Mouse (Mus musculus) CH12.LX (cell line): Measurements from ENCODE around the gene Stat6. TPM values are rescaled to one million over a fixed set of nuclear protein-coding genes. Genes with fewer than 3 reads are reported as not detected.

Source experiments
- DNase-seq: peaks from one replicate; pipeline ENCODE4 v3.0.0-alpha.2; 2013; ENCODE audit errors: extremely low read depth
- H3K27ac ChIP-seq: 2 replicates; pipeline ENCODE4 v1.5.1; 2012; ENCODE audit warnings: low read depth, mild to moderate bottlenecking, control low read depth, moderate library complexity; ENCODE audit not compliant: insufficient read depth
- H3K27me3 ChIP-seq: replicated peaks from 2 replicates; pipeline ENCODE3; 2012; ENCODE audit warnings: inconsistent platforms
- H3K36me3 ChIP-seq, 2 experiments: replicated peaks in 1 of 2; 2 replicates each; pipeline versions ENCODE3 to v1.6.1; 2012; ENCODE audit warnings: inconsistent platforms in 1 of 2, low read length in 1 of 2, mild to moderate bottlenecking in 1 of 2, mixed read lengths in 1 of 2, moderate library complexity in 1 of 2; ENCODE audit not compliant: control insufficient read depth in 1 of 2, insufficient read depth in 1 of 2
- H3K4me1 ChIP-seq, 2 experiments: 2 replicates each; pipeline ENCODE4 v1.6.1; 2012; ENCODE audit warnings: inconsistent platforms in 1 of 2, moderate library complexity in 1 of 2; ENCODE audit not compliant: insufficient read depth in 2 of 2, control insufficient read depth in 1 of 2
- H3K4me2 ChIP-seq: 2 replicates; pipeline ENCODE4 v1.6.1; 2012; ENCODE audit warnings: low read depth, mild to moderate bottlenecking, control low read depth; ENCODE audit not compliant: poor library complexity, insufficient read depth, severe bottlenecking
- H3K4me3 ChIP-seq, 3 experiments: fragments of 150-350 bp in 1 of 3; sonication (generic) in 1 of 3; replicated peaks in 1 of 3; 2 replicates each; pipeline versions ENCODE3 to v1.5.1; 2011 to 2012; ENCODE audit warnings: low read depth in 2 of 3, low read length in 2 of 3, mild to moderate bottlenecking in 2 of 3, moderate library complexity in 2 of 3, control low read depth in 1 of 3, improper control_type of control experiment in 1 of 3, inconsistent platforms in 1 of 3, mixed read lengths in 1 of 3; ENCODE audit not compliant: poor library complexity in 1 of 3
- H3K79me2 ChIP-seq: replicated peaks from 2 replicates; pipeline ENCODE4 v1.6.1; 2012; ENCODE audit warnings: mild to moderate bottlenecking, moderate library complexity; ENCODE audit not compliant: control insufficient read depth, poor library complexity, insufficient read depth, severe bottlenecking; ENCODE audit errors: extremely low read depth
- H3K9ac ChIP-seq: 2 replicates; pipeline ENCODE4 v1.6.1; 2012; ENCODE audit warnings: low read depth, mild to moderate bottlenecking, control low read depth, moderate library complexity; ENCODE audit not compliant: insufficient read depth
- H3K9me3 ChIP-seq: replicated peaks from 2 replicates; pipeline ENCODE3; 2012; ENCODE audit warnings: low read length, inconsistent platforms, mixed read lengths
- BHLHE40 ChIP-seq: IDR thresholded peaks from 2 replicates; pipeline ENCODE4 v1.6.1; 2011; ENCODE audit warnings: mild to moderate bottlenecking, low read depth, low read length, improper control_type of control experiment
- CHD1 ChIP-seq: IDR thresholded peaks from 2 replicates; pipeline ENCODE4 v1.6.1; 2012; ENCODE audit warnings: low read depth, low read length, improper control_type of control experiment, inconsistent platforms
- CHD2 ChIP-seq: IDR thresholded peaks from 2 replicates; pipeline ENCODE4 v1.6.1; 2011; ENCODE audit warnings: low read length, improper control_type of control experiment
- E2F4 ChIP-seq: IDR thresholded peaks from 2 replicates; pipeline ENCODE4 v1.6.1; 2011; ENCODE audit warnings: low read depth, low read length, improper control_type of control experiment; ENCODE audit not compliant: insufficient replicate concordance
- EP300 ChIP-seq: IDR thresholded peaks from 2 replicates; pipeline ENCODE4 v1.6.1; 2011; ENCODE audit warnings: low read length, improper control_type of control experiment
- ETS1 ChIP-seq: conservative IDR thresholded peaks from 2 replicates; pipeline ENCODE4 v1.6.1; 2012; ENCODE audit warnings: low read depth, mild to moderate bottlenecking, inconsistent platforms, low read length, improper control_type of control experiment, moderate library complexity
- HCFC1 ChIP-seq: IDR thresholded peaks from 2 replicates; pipeline ENCODE4 v1.6.1; 2012; ENCODE audit warnings: low read depth, mild to moderate bottlenecking, inconsistent platforms, low read length, improper control_type of control experiment
- IRF4 ChIP-seq: IDR thresholded peaks from 2 replicates; pipeline ENCODE4 v1.6.1; 2014; ENCODE audit warnings: low read depth, mild to moderate bottlenecking, inconsistent platforms, low read length, improper control_type of control experiment
- JUN ChIP-seq: IDR thresholded peaks from 2 replicates; pipeline ENCODE4 v1.6.1; 2011; ENCODE audit warnings: low read depth, mild to moderate bottlenecking, low read length, improper control_type of control experiment, moderate library complexity; ENCODE audit not compliant: insufficient read depth
- MAFK ChIP-seq: IDR thresholded peaks from 2 replicates; pipeline ENCODE4 v1.6.1; 2011; ENCODE audit warnings: low read length, improper control_type of control experiment; ENCODE audit not compliant: insufficient replicate concordance
- MAX ChIP-seq: IDR thresholded peaks from 2 replicates; pipeline ENCODE4 v1.6.1; 2011; ENCODE audit warnings: low read length, improper control_type of control experiment
- MEF2A ChIP-seq: IDR thresholded peaks from 2 replicates; pipeline ENCODE4 v1.6.1; 2014; ENCODE audit warnings: low read depth, mild to moderate bottlenecking, inconsistent platforms, low read length, improper control_type of control experiment, borderline replicate concordance
- MXI1 ChIP-seq: IDR thresholded peaks from 2 replicates; pipeline ENCODE4 v1.6.1; 2011; ENCODE audit warnings: mild to moderate bottlenecking, low read depth, low read length, improper control_type of control experiment
- NRF1 ChIP-seq: IDR thresholded peaks from 2 replicates; pipeline ENCODE4 v1.6.1; 2014; ENCODE audit warnings: low read depth, mild to moderate bottlenecking, inconsistent platforms, low read length, improper control_type of control experiment, moderate library complexity
- PAX5 ChIP-seq: IDR thresholded peaks from 2 replicates; pipeline ENCODE4 v1.6.1; 2012; ENCODE audit warnings: low read length, inconsistent platforms, mixed read lengths
- POLR2A ChIP-seq: IDR thresholded peaks from 2 replicates; pipeline ENCODE4 v1.6.1; 2011; ENCODE audit warnings: low read depth, mild to moderate bottlenecking, improper control_type of control experiment, low read length
- RAD21 ChIP-seq: IDR thresholded peaks from 2 replicates; pipeline ENCODE4 v1.6.1; 2011; ENCODE audit warnings: low read depth, mild to moderate bottlenecking, low read length, improper control_type of control experiment, moderate library complexity
- RCOR1 ChIP-seq: conservative IDR thresholded peaks from 2 replicates; pipeline ENCODE4 v1.6.1; 2012; ENCODE audit warnings: low read depth, mild to moderate bottlenecking, inconsistent platforms, low read length, improper control_type of control experiment
- TBP ChIP-seq: conservative IDR thresholded peaks from 2 replicates; pipeline ENCODE4 v1.6.1; 2011; ENCODE audit warnings: low read depth, low read length, improper control_type of control experiment
- TCF12 ChIP-seq: IDR thresholded peaks from 2 replicates; pipeline ENCODE4 v1.6.1; 2014; ENCODE audit warnings: low read depth, mild to moderate bottlenecking, inconsistent platforms, low read length, improper control_type of control experiment
- UBTF ChIP-seq: IDR thresholded peaks from 2 replicates; pipeline ENCODE4 v1.6.1; 2012; ENCODE audit warnings: low read depth, mild to moderate bottlenecking, inconsistent platforms, low read length, improper control_type of control experiment, moderate library complexity
- USF1 ChIP-seq: IDR thresholded peaks from 2 replicates; pipeline ENCODE4 v1.6.1; 2014; ENCODE audit warnings: low read depth, mild to moderate bottlenecking, inconsistent platforms, low read length, improper control_type of control experiment
- USF2 ChIP-seq: conservative IDR thresholded peaks from 2 replicates; pipeline ENCODE4 v1.6.1; 2011; ENCODE audit warnings: low read depth, low read length, improper control_type of control experiment
- ZKSCAN1 ChIP-seq: IDR thresholded peaks from 2 replicates; pipeline ENCODE4 v1.6.1; 2012; ENCODE audit warnings: low read depth, inconsistent platforms, low read length, improper control_type of control experiment, borderline replicate concordance
- ZMIZ1 ChIP-seq: IDR thresholded peaks from 2 replicates; pipeline ENCODE4 v1.6.1; 2012; ENCODE audit warnings: low read depth, mild to moderate bottlenecking, inconsistent platforms, low read length, improper control_type of control experiment
- ZNF384 ChIP-seq: IDR thresholded peaks from 2 replicates; pipeline ENCODE4 v1.6.1; 2012; ENCODE audit warnings: low read depth, low read length, improper control_type of control experiment, inconsistent platforms
- dilution Hi-C: fragments of 300-500 bp; cut with MboI; formaldehyde crosslinking; loops from 2 replicates; pipeline ENCODE4 v1.14.3; 2020; ENCODE audit warnings: low sequenced_read_pairs; ENCODE audit not compliant: extremely low pct_unique_long_range_greater_than_20kb, extremely low pct_ligation_motif_present
- in situ Hi-C: fragments of 300-500 bp; cut with MboI; formaldehyde crosslinking; loops from 3 replicates; pipeline ENCODE4 v1.14.3; 2019; ENCODE audit warnings: low sequenced_read_pairs, low pct_ligation_motif_present, low pct_unique_long_range_greater_than_20kb, mixed read lengths
- polyA plus RNA-seq: library from polyadenylated mRNA; unstranded; fragments of >175 nt; gene quantifications from 2 replicates; pipeline ENCODE4 v1.2.1, GENCODE M21; 2012; ENCODE audit warnings: low read depth; ENCODE audit not compliant: insufficient read length
- total RNA-seq, 2 experiments: library from RNA; depleted of rRNA; stranded (reverse); fragments of 300-350 nt in 1 of 2; fragments of >200 nt in 1 of 2; gene quantifications; 2 replicates each; pipeline ENCODE4 v1.2.3; 2012 to 2014

Gene Stat6
- total and polyA plus RNA-seq, 3 experiments = 71.5 to 76.6 (median 72.1) TPM

DNA sequence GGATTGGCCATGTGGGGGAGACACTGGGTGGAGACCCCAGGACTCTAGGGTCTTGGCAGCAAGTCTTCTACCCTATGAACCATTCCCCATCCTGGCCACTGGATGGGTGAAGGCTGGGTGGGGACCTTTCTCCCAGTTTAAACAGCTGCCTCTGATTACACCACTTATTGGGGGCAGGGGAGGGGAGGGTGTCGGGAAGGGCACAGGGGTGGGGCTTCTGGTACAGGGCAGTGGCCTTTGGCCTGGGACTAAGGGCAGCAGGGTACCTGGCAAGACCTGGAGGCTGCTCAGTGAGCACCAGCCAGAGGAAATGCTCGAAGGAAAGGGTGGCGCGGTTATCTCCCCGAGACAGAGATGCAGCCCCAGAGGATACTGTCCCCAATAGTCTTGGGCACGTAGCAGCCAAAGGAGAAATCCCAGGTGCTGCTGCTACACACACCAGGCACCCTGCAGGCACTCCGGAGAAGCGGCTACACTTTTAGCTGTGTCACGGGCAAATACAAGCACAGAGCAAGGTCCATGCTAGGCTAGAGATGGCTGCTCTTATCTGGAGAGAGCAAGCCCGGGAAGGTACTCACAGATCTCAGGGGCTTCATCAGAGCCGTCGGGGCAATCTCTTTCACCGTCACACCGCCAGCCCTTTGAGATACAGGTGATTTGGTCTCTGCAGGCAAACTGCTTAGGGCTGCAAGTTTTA lies 30.6 kb upstream of the Stat6 start:
- in situ Hi-C loops = loop anchor here (5.0 kb wide), 1 partner anchor 35 kb away; no protein-coding TSS in a partner anchor
- no peak for TF ChIP-seq ETS1
- TF ChIP-seq BHLHE40 = no peak
- no peak for TF ChIP-seq RAD21
- TF ChIP-seq USF2 = no peak
- TF ChIP-seq POLR2A = no peak
- TF ChIP-seq CHD2 = no peak
- TF ChIP-seq HCFC1 = no peak
- no peak for TF ChIP-seq UBTF
- no peak for TF ChIP-seq ZMIZ1
- no peak for TF ChIP-seq TCF12
- H3K4me3 ChIP-seq = no peak overlapping the region
- peaks cover 2% of the 10 kb centered on the region for H3K9me3 ChIP-seq
- H3K9ac ChIP-seq = no peak overlapping the region
- H3K36me3 ChIP-seq = peaks cover 0 to 7% of the 10 kb centered on the region in 2 experiments
- peaks cover 13 to 58% of the 10 kb centered on the region in 2 experiments for H3K4me1 ChIP-seq
- no peak overlapping the region for H3K4me2 ChIP-seq
- dilution Hi-C loops = no loop called here
- no peaks in the 10 kb centered on the region for H3K79me2 ChIP-seq
- DNase-seq = no peak
- H3K27ac ChIP-seq = no peak overlapping the region
- peaks cover 2% of the 10 kb centered on the region for H3K27me3 ChIP-seq

- H3K9ac ChIP-seq = no peak overlapping the region
- peaks cover 16% of the 10 kb centered on the region for H3K27me3 ChIP-seq
- in situ Hi-C loops = loop anchor here (5.0 kb wide), 1 partner anchor 37 kb away; no protein-coding TSS in a partner anchor
- dilution Hi-C loops = no loop called here
- H3K4me1 ChIP-seq = peaks cover 6 to 55% of the 10 kb centered on the region in 2 experiments
- peaks cover 0 to 7% of the 10 kb centered on the region in 2 experiments for H3K36me3 ChIP-seq
- no peaks in the 10 kb centered on the region for H3K79me2 ChIP-seq
- H3K4me3 ChIP-seq = no peak overlapping the region
- no peak for DNase-seq
- H3K27ac ChIP-seq = no peak overlapping the region
- no peak overlapping the region for H3K4me2 ChIP-seq
- peaks cover 2% of the 10 kb centered on the region for H3K9me3 ChIP-seq
- TF ChIP-seq MEF2A = no peak
- no peak for TF ChIP-seq TBP
- TF ChIP-seq NRF1 = no peak
- no peak for TF ChIP-seq USF2
- TF ChIP-seq ZKSCAN1 = no peak
- no peak for TF ChIP-seq PAX5
- no peak for TF ChIP-seq MAFK
- TF ChIP-seq POLR2A = no peak
- no peak for TF ChIP-seq CHD2
- no peak for TF ChIP-seq E2F4
- TF ChIP-seq ZNF384 = no peak
- TF ChIP-seq USF1 = no peak
- TF ChIP-seq MXI1 = no peak
- no peak for TF ChIP-seq RCOR1
- no peak for TF ChIP-seq IRF4
- no peak for TF ChIP-seq MAX
- TF ChIP-seq EP300 = no peak
- no peak for TF ChIP-seq CHD1
- TF ChIP-seq JUN = no peak
- no peak for TF ChIP-seq UBTF
Observed at GRCm38 (mm10) chr10:127614236-127615033, 28.4 kb upstream of the Stat6 start.
